Mouse (Mus musculus) CH12.LX (cell line): ENCODE results near the gene Ralgps2. TPM values are rescaled to one million over a fixed set of nuclear protein-coding genes. Genes with fewer than 3 reads are reported as not detected.

Source experiments
- DNase-seq: peaks from one replicate; pipeline ENCODE4 v3.0.0-alpha.2; 2013; ENCODE audit errors: extremely low read depth
- H3K27ac ChIP-seq: 2 replicates; pipeline ENCODE4 v1.5.1; 2012; ENCODE audit warnings: low read depth, mild to moderate bottlenecking, control low read depth, moderate library complexity; ENCODE audit not compliant: insufficient read depth
- H3K27me3 ChIP-seq: replicated peaks from 2 replicates; pipeline ENCODE3; 2012; ENCODE audit warnings: inconsistent platforms
- H3K36me3 ChIP-seq, 2 experiments: replicated peaks in 1 of 2; 2 replicates each; pipeline versions ENCODE3 to v1.6.1; 2012; ENCODE audit warnings: inconsistent platforms in 1 of 2, low read length in 1 of 2, mild to moderate bottlenecking in 1 of 2, mixed read lengths in 1 of 2, moderate library complexity in 1 of 2; ENCODE audit not compliant: control insufficient read depth in 1 of 2, insufficient read depth in 1 of 2
- H3K4me1 ChIP-seq, 2 experiments: 2 replicates each; pipeline ENCODE4 v1.6.1; 2012; ENCODE audit warnings: inconsistent platforms in 1 of 2, moderate library complexity in 1 of 2; ENCODE audit not compliant: insufficient read depth in 2 of 2, control insufficient read depth in 1 of 2
- H3K4me2 ChIP-seq: 2 replicates; pipeline ENCODE4 v1.6.1; 2012; ENCODE audit warnings: low read depth, mild to moderate bottlenecking, control low read depth; ENCODE audit not compliant: poor library complexity, insufficient read depth, severe bottlenecking
- H3K4me3 ChIP-seq, 3 experiments: fragments of 150-350 bp in 1 of 3; sonication (generic) in 1 of 3; replicated peaks in 1 of 3; 2 replicates each; pipeline versions ENCODE3 to v1.5.1; 2011 to 2012; ENCODE audit warnings: low read depth in 2 of 3, low read length in 2 of 3, mild to moderate bottlenecking in 2 of 3, moderate library complexity in 2 of 3, control low read depth in 1 of 3, improper control_type of control experiment in 1 of 3, inconsistent platforms in 1 of 3, mixed read lengths in 1 of 3; ENCODE audit not compliant: poor library complexity in 1 of 3
- H3K79me2 ChIP-seq: replicated peaks from 2 replicates; pipeline ENCODE4 v1.6.1; 2012; ENCODE audit warnings: mild to moderate bottlenecking, moderate library complexity; ENCODE audit not compliant: control insufficient read depth, poor library complexity, insufficient read depth, severe bottlenecking; ENCODE audit errors: extremely low read depth
- H3K9ac ChIP-seq: 2 replicates; pipeline ENCODE4 v1.6.1; 2012; ENCODE audit warnings: low read depth, mild to moderate bottlenecking, control low read depth, moderate library complexity; ENCODE audit not compliant: insufficient read depth
- H3K9me3 ChIP-seq: replicated peaks from 2 replicates; pipeline ENCODE3; 2012; ENCODE audit warnings: low read length, inconsistent platforms, mixed read lengths
- CTCF ChIP-seq, 2 experiments: IDR thresholded peaks in 1 of 2; conservative IDR thresholded peaks in 1 of 2; 2 replicates each; pipeline ENCODE4 v1.5.1; 2011 to 2012; ENCODE audit warnings: low read depth in 2 of 2, low read length in 2 of 2, improper control_type of control experiment in 1 of 2, inconsistent platforms in 1 of 2, mild to moderate bottlenecking in 1 of 2, moderate library complexity in 1 of 2
- EP300 ChIP-seq: IDR thresholded peaks from 2 replicates; pipeline ENCODE4 v1.6.1; 2011; ENCODE audit warnings: low read length, improper control_type of control experiment
- ETS1 ChIP-seq: conservative IDR thresholded peaks from 2 replicates; pipeline ENCODE4 v1.6.1; 2012; ENCODE audit warnings: low read depth, mild to moderate bottlenecking, inconsistent platforms, low read length, improper control_type of control experiment, moderate library complexity
- GABPA ChIP-seq: IDR thresholded peaks from 2 replicates; pipeline ENCODE4 v1.6.1; 2012; ENCODE audit warnings: low read depth, low read length, improper control_type of control experiment, inconsistent platforms; ENCODE audit not compliant: insufficient replicate concordance
- HCFC1 ChIP-seq: IDR thresholded peaks from 2 replicates; pipeline ENCODE4 v1.6.1; 2012; ENCODE audit warnings: low read depth, mild to moderate bottlenecking, inconsistent platforms, low read length, improper control_type of control experiment
- IRF4 ChIP-seq: IDR thresholded peaks from 2 replicates; pipeline ENCODE4 v1.6.1; 2014; ENCODE audit warnings: low read depth, mild to moderate bottlenecking, inconsistent platforms, low read length, improper control_type of control experiment
- JUN ChIP-seq: IDR thresholded peaks from 2 replicates; pipeline ENCODE4 v1.6.1; 2011; ENCODE audit warnings: low read depth, mild to moderate bottlenecking, low read length, improper control_type of control experiment, moderate library complexity; ENCODE audit not compliant: insufficient read depth
- MAZ ChIP-seq: IDR thresholded peaks from 2 replicates; pipeline ENCODE4 v1.6.1; 2012; ENCODE audit warnings: low read depth, mild to moderate bottlenecking, inconsistent platforms, low read length, improper control_type of control experiment, moderate library complexity
- NELFE ChIP-seq: IDR thresholded peaks from 2 replicates; pipeline ENCODE4 v1.6.1; 2011; ENCODE audit warnings: low read depth, low read length, improper control_type of control experiment
- POLR2A ChIP-seq: IDR thresholded peaks from 2 replicates; pipeline ENCODE4 v1.6.1; 2011; ENCODE audit warnings: low read depth, mild to moderate bottlenecking, improper control_type of control experiment, low read length
- RAD21 ChIP-seq: IDR thresholded peaks from 2 replicates; pipeline ENCODE4 v1.6.1; 2011; ENCODE audit warnings: low read depth, mild to moderate bottlenecking, low read length, improper control_type of control experiment, moderate library complexity
- RCOR1 ChIP-seq: conservative IDR thresholded peaks from 2 replicates; pipeline ENCODE4 v1.6.1; 2012; ENCODE audit warnings: low read depth, mild to moderate bottlenecking, inconsistent platforms, low read length, improper control_type of control experiment
- SIN3A ChIP-seq: IDR thresholded peaks from 2 replicates; pipeline ENCODE4 v1.6.1; 2012; ENCODE audit warnings: low read length, improper control_type of control experiment, inconsistent platforms
- TCF12 ChIP-seq: IDR thresholded peaks from 2 replicates; pipeline ENCODE4 v1.6.1; 2014; ENCODE audit warnings: low read depth, mild to moderate bottlenecking, inconsistent platforms, low read length, improper control_type of control experiment
- USF1 ChIP-seq: IDR thresholded peaks from 2 replicates; pipeline ENCODE4 v1.6.1; 2014; ENCODE audit warnings: low read depth, mild to moderate bottlenecking, inconsistent platforms, low read length, improper control_type of control experiment
- ZKSCAN1 ChIP-seq: IDR thresholded peaks from 2 replicates; pipeline ENCODE4 v1.6.1; 2012; ENCODE audit warnings: low read depth, inconsistent platforms, low read length, improper control_type of control experiment, borderline replicate concordance
- dilution Hi-C: fragments of 300-500 bp; cut with MboI; formaldehyde crosslinking; loops from 2 replicates; pipeline ENCODE4 v1.14.3; 2020; ENCODE audit warnings: low sequenced_read_pairs; ENCODE audit not compliant: extremely low pct_unique_long_range_greater_than_20kb, extremely low pct_ligation_motif_present
- in situ Hi-C: fragments of 300-500 bp; cut with MboI; formaldehyde crosslinking; loops from 3 replicates; pipeline ENCODE4 v1.14.3; 2019; ENCODE audit warnings: low sequenced_read_pairs, low pct_ligation_motif_present, low pct_unique_long_range_greater_than_20kb, mixed read lengths
- polyA plus RNA-seq: library from polyadenylated mRNA; unstranded; fragments of >175 nt; gene quantifications from 2 replicates; pipeline ENCODE4 v1.2.1, GENCODE M21; 2012; ENCODE audit warnings: low read depth; ENCODE audit not compliant: insufficient read length
- total RNA-seq, 2 experiments: library from RNA; depleted of rRNA; stranded (reverse); fragments of 300-350 nt in 1 of 2; fragments of >200 nt in 1 of 2; gene quantifications; 2 replicates each; pipeline ENCODE4 v1.2.3; 2012 to 2014

Gene Ralgps2
- total and polyA plus RNA-seq, 3 experiments: 65.1 to 149 (median 133) TPM

GRCm38 (mm10) chr1:156761430-156761801 is 178.0 kb downstream of the Ralgps2 start:
- no peaks in the 10 kb centered on the region for H3K27me3 ChIP-seq
- dilution Hi-C loops: no loop called here
- H3K4me2 ChIP-seq: no peak overlapping the region
- TF ChIP-seq HCFC1: no peak
- peaks cover 11% of the 10 kb centered on the region for H3K9me3 ChIP-seq
- no peak for DNase-seq
- H3K4me3 ChIP-seq: no peak overlapping the region
- H3K27ac ChIP-seq: no peak overlapping the region
- H3K4me1 ChIP-seq: peaks cover 0 to 2% of the 10 kb centered on the region in 2 experiments; a peak in 1 of 4 replicates
- H3K79me2 ChIP-seq: no peaks in the 10 kb centered on the region
- H3K9ac ChIP-seq: no peak overlapping the region
- in situ Hi-C loops: no loop called here
- H3K36me3 ChIP-seq: no peaks in the 10 kb centered on the region

- in situ Hi-C loops: no loop called here
- no peak for TF ChIP-seq SIN3A
- TF ChIP-seq NELFE: no peak
- no peak for TF ChIP-seq POLR2A
- TF ChIP-seq JUN: no peak
- no peak for TF ChIP-seq ZKSCAN1
- TF ChIP-seq EP300: no peak
- no peak for TF ChIP-seq RCOR1
- no peak for TF ChIP-seq RAD21
- TF ChIP-seq ETS1: no peak
- TF ChIP-seq USF1: no peak
- TF ChIP-seq CTCF (conservative IDR thresholded peaks at IDR 0.05 in 1 of 2, IDR thresholded peaks at IDR 0.05 in 1 of 2; ENCODE audit: low read depth in 2 of 2, low read length in 2 of 2): no peak
- H3K4me2 ChIP-seq: no peak overlapping the region
Observed at GRCm38 (mm10) chr1:156760549-156761429, 178.6 kb downstream of the Ralgps2 start.

GRCm38 (mm10) chr1:156758326-156758725 is 181.1 kb downstream of the Ralgps2 start:
- dilution Hi-C loops: no loop called here
- no peaks in the 10 kb centered on the region for H3K79me2 ChIP-seq
- no peak overlapping the region for H3K4me2 ChIP-seq
- H3K9ac ChIP-seq: no peak overlapping the region
- in situ Hi-C loops: no loop called here
- no peaks in the 10 kb centered on the region for H3K36me3 ChIP-seq
- H3K4me3 ChIP-seq: no peak overlapping the region
- H3K9me3 ChIP-seq: no peaks in the 10 kb centered on the region
- no peak for DNase-seq
- no peak overlapping the region for H3K27ac ChIP-seq
- H3K27me3 ChIP-seq: no peaks in the 10 kb centered on the region
- H3K4me1 ChIP-seq: peaks cover 0 to 2% of the 10 kb centered on the region in 2 experiments; a peak in 1 of 4 replicates
- TF ChIP-seq ETS1 (no peak), ZKSCAN1 (no peak), MAZ (no peak), TCF12 (no peak), GABPA (no peak), HCFC1 (no peak), RCOR1 (no peak), IRF4 (no peak)
- TF ChIP-seq, all 38 proteins: peak for 0

More at GRCm38 (mm10) chr1:156760549-156761429, 178.6 kb downstream of the Ralgps2 start:
- Histone ChIP-seq H3K79me2 (no peaks in the 10 kb centered on the region), H3K4me3 (no peak overlapping the region), H3K36me3 (no peaks in the 10 kb centered on the region), H3K27ac (no peak overlapping the region), H3K9me3 (peaks cover 9% of the 10 kb centered on the region), H3K4me1 (peaks cover 0 to 2% of the 10 kb centered on the region in 2 experiments; a peak in 1 of 4 replicates), H3K9ac (no peak overlapping the region), H3K27me3 (no peaks in the 10 kb centered on the region)
- no peak for DNase-seq
- dilution Hi-C loops: no loop called here
